Mouse (Mus musculus): ENCODE measurements around the gene Ttc13. TPM values are rescaled to one million over a fixed set of nuclear protein-coding genes. Genes with fewer than 3 reads are reported as not detected.

Gene Ttc13
- total RNA-seq (2023), result 237 TPM

GRCm38 (mm10) chr8:124721862-124722515, at the start of gene Ttc13, which contains the start of gene Arv1:
Ttc13 (minus strand) TSS chr8:124721983.
Arv1 (plus strand) TSS chr8:124722139.

GRCm38 (mm10) chr8:124751709-124752173, 30.0 kb upstream of the Ttc13 start, which contains the start of gene Fam89a:
Fam89a (minus strand) TSS chr8:124751832.

GRCm38 (mm10) chr8:124663112-124663873, 58.5 kb downstream of the Ttc13 start, which contains the start of gene 2310022B05Rik:
2310022B05Rik (minus strand) TSS chr8:124663369.

Other genes with a start within 250 kb of the Ttc13 start
- gene Cog2, start 201.2 kb downstream of the Ttc13 start, total RNA-seq (2023), result 44.8 TPM
- gene Agt, start 152.3 kb downstream of the Ttc13 start, total RNA-seq (2023), result not detected
- not detected for gene Capn9, start 145.9 kb downstream of the Ttc13 start, total RNA-seq (2023)
- gene 2310022B05Rik, start 58.6 kb downstream of the Ttc13 start, total RNA-seq (2023), result 8.4 TPM
- gene Arv1, start 156 bp upstream of the Ttc13 start, total RNA-seq (2023), result 36.2 TPM
- gene Fam89a, start 29.8 kb upstream of the Ttc13 start, total RNA-seq (2023), result 0.59 TPM
- not detected for gene Trim67, start 71.1 kb upstream of the Ttc13 start, total RNA-seq (2023)
- gene Gnpat, start 141.1 kb upstream of the Ttc13 start, total RNA-seq (2023), result 61.8 TPM
- 24.6 TPM for gene 2810004N23Rik, start 141.1 kb upstream of the Ttc13 start, total RNA-seq (2023)
- 13.9 TPM for gene Exoc8, start 175.7 kb upstream of the Ttc13 start, total RNA-seq (2023)
- gene Sprtn, start 175.9 kb upstream of the Ttc13 start, total RNA-seq (2023), result 35.0 TPM
- gene Egln1, start 227.3 kb upstream of the Ttc13 start, total RNA-seq (2023), result 37.8 TPM

Data from CD4-positive naive resting alpha-beta T cell, adult 57 days (primary cell).